Mouse (Mus musculus): ENCODE measurements at regions not wholly inside any gene's neighbourhood (a gene's known extent, or its start where the extent isn't known, plus 50 kb on each side); places are given as distances from the start of the nearest gene placed in this dataset.

DNA sequence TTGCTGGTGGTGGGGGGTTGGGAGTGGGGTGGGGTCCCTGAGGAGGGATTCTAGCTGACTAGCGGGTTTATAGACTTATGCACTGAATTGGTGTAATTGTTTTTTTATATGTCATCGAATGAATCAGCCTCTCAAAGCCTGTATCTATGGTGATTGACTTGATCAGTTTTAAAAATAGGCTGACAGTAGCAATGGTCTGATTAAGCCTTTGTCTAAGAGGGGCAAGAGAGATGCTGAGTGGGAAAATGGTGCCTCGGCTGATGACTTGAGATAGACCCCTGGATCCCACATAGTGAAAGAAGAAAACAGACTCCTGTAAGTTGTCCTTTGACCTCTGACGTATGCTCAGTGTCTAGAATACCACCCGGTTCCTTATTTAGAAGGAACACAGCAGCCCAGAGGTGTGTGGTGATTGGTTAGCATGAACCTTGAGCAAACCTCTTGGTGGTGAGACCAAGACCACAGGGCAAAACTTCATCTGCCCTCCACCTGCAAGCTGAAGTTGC is 312.7 kb upstream of the Klf3 start:
- in situ Hi-C loops (cut with MboI; ENCODE audit: unreplicated experiment in 2 of 2): no loop called here

- in situ Hi-C loops (cut with MboI; ENCODE audit: unreplicated experiment in 2 of 2): no loop called here
Measured at GRCm38 (mm10) chr5:64494429-64494828, 308.8 kb upstream of the Klf3 start.

DNA sequence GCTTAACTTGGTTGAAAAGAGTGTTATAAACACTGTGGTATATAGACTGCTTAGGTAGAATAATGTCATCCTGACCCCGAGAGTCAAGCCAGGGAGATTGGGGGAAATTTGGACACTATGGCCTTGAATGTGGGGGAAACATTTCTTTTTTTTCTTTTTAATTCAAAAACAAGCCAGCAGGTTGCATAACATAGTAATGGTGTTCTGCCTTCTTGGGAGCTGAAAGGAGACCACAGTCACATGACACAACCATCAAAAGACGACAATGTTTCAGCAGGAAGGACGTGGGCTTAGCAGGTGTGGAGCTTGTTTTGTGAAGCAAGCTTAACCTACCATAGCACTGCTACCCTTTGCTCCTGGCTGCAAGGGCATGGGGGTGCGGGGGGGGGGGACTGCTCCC is 306.3 kb upstream of the Klf3 start:
- in situ Hi-C loops (cut with MboI; ENCODE audit: unreplicated experiment in 2 of 2): no loop called here

GRCm38 (mm10) chr5:64498431-64498830 is 304.8 kb upstream of the Klf3 start:
- in situ Hi-C loops (cut with MboI; ENCODE audit: unreplicated experiment in 2 of 2): no loop called here

DNA sequence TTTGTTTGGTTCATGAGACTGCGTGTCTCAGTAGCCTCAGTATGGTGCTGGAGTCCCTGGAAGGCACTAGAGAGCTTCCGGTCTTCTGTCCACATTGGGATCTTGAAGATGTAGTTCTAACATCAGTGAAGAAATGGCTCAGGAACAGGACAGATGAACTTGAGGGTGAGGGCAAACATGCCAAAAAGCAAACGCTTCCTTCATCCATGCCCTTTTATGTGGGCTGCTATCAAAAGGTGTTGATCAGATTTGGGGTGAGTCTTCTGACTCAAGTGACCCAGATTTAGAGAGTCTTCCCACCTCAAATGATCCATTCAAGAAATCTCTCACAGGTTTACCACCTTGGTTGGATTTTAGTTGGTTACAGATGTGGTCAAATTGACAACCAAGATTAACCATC is 304.1 kb upstream of the Klf3 start:
- in situ Hi-C loops (cut with MboI; ENCODE audit: unreplicated experiment in 2 of 2): no loop called here

DNA sequence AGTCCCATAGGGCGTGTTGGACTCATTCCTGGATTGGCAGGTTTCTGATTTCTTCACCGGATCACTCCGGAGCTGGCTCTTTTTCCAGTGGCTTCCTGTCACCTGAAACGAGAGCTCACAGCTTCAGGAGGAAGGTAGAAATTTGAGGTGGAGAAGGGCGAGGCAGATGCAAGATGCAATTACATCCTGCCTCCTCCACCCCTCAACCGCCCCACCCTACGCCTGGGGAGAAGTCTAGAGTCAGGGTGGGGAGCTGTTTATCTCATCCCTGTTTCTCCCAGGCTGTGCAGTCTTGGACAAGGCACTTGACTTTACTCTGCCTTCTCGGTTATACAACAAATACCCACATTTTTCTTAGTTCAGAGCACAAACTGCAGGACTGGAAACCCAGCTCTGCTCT is 302.8 kb upstream of the Klf3 start:
- in situ Hi-C loops (cut with MboI; ENCODE audit: unreplicated experiment in 2 of 2): loop anchor here (10.0 kb wide), 1 partner anchor 216 kb away; no protein-coding TSS in a partner anchor

- in situ Hi-C loops (cut with MboI; ENCODE audit: unreplicated experiment in 2 of 2): loop anchor here (10.0 kb wide), 1 partner anchor 216 kb away; no protein-coding TSS in a partner anchor
Measured at GRCm38 (mm10) chr5:64500866-64501265, 302.3 kb upstream of the Klf3 start.

- in situ Hi-C loops (cut with MboI; ENCODE audit: unreplicated experiment in 2 of 2): loop anchor here (10.0 kb wide), 1 partner anchor 217 kb away; no protein-coding TSS in a partner anchor
Measured at GRCm38 (mm10) chr5:64501746-64502145, 301.4 kb upstream of the Klf3 start.

- in situ Hi-C loops (cut with MboI; ENCODE audit: unreplicated experiment in 2 of 2): loop anchor here (10.0 kb wide), 1 partner anchor 219 kb away; no protein-coding TSS in a partner anchor
Measured at GRCm38 (mm10) chr5:64503514-64503913, 299.7 kb upstream of the Klf3 start.

DNA sequence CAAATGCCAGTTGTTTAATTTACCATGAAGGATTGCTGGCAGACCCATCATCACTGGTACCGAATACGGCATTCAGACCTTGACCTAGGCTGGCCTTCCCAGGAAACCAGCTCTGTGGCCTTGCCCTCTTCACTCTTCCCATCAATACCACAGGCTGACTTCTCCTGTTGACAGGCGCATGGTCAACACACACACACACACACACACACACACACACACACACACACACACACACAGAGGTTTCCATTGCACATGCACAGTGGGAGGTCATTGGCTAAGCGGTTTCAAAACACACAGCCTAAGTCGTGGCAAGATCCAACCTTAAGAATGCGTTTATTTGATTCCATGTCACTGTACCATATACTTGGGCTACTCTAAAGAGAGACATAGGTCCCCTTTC is 298.7 kb upstream of the Klf3 start:
- in situ Hi-C loops (cut with MboI; ENCODE audit: unreplicated experiment in 2 of 2): loop anchor here (10.0 kb wide), 1 partner anchor 220 kb away; no protein-coding TSS in a partner anchor

DNA sequence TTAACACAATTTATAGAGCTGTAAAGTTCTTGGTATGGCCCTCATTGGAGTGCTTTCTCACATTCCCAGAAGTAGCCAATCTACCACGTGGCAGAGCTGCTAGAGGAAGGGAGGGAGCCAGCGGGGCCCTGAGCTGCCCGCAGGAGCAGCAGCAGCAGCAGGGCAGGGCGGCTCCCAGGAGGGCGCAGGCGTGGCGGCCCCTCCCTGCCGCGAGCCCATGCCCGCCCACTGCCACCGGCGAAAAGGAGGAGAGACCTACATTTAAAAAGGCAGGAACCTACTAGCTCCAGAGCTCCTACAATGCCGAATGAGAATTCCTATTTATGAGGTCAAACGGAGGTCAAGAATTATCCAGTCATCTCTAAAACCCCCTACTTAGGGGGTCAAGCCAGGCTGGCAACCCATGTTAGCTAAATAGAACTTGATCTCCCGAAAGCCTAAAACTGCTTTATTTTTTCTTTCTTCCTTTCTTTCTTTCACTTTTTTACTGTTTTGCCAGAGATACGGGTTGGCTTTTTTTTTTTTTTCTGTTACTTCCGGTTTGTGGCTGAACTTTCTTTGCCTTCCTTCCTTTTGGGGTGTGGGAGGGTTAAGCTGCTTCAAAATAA is 297.9 kb upstream of the Klf3 start:
- in situ Hi-C loops (cut with MboI; ENCODE audit: unreplicated experiment in 2 of 2): loop anchor here (5.0 to 10.0 kb wide), 3 partner anchors 123 to 307 kb away; no protein-coding TSS in a partner anchor

- in situ Hi-C loops (cut with MboI; ENCODE audit: unreplicated experiment in 2 of 2): loop anchor here (5.0 to 10.0 kb wide), 3 partner anchors 124 to 306 kb away; no protein-coding TSS in a partner anchor
Measured at GRCm38 (mm10) chr5:64505835-64506600, 297.2 kb upstream of the Klf3 start.

DNA sequence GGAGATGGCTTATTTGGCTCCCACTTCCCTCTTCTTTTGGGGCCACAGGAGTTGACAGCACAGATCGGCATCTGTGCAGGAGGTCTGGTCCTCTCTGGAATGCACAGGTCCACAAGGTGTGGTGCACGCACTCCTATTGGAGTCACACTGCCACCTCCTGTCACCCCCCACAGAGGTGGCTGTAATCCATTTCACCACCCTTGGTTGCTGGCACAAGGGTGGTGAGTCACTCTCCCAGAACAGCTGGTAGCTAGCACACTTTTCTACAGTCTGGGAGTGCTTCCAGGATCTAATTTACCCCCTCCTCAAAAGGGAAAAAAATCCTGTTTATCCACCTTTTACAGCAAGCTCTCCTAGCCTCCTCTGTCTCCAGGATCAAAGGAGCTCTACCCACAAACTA is 294.6 kb upstream of the Klf3 start:
- in situ Hi-C loops (cut with MboI; ENCODE audit: unreplicated experiment in 2 of 2): loop anchor here (5.0 to 10.0 kb wide), 3 partner anchors 126 to 304 kb away; no protein-coding TSS in a partner anchor

DNA sequence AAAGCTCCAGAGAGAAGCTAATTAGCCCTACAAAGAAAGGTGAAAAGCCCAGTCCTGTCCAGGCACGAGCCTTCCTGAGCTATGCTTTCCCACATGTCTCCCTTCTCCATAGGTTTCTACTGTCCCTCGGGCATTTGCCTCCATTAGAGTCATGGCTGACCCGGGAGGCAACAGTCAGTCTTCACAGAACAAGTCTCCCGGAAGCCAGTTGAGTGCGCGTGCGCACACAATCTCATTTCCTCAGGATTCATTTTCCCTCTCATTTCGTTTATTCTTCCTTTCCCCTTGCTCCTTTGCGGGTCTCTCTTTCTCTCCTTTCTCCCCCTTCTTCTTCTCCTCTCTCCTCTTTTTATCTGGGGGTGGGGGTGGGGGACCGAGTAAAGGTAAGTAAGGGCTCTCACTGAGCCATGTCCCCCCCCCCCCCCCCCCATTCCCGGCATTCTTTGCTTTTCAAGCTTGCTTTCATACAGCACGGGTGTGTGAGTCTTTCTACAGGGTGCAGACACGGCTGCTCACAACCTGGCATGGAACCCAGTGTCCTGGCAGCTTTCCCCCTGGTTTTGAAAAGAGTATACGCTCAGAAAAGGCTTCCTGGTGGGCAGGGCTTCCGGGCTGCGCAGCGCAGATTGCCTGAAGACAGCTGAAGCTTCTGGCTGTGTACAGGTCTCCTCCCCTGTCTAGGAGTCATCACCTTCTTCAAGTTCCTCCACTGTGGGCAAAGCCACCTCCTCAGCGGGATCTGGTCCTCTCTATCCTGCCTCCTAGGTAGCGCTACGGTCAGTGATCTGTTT is 289.8 kb upstream of the Klf3 start:
- in situ Hi-C loops (cut with MboI; ENCODE audit: unreplicated experiment in 2 of 2): loop anchor here in 1 of 2 experiments (10.0 kb wide), 1 partner anchor 281 kb away; no protein-coding TSS in a partner anchor

- in situ Hi-C loops (cut with MboI; ENCODE audit: unreplicated experiment in 2 of 2): loop anchor here in 1 of 2 experiments (10.0 kb wide), 1 partner anchor 279 kb away; no protein-coding TSS in a partner anchor
Measured at GRCm38 (mm10) chr5:64516115-64516665, 287.0 kb upstream of the Klf3 start.

DNA sequence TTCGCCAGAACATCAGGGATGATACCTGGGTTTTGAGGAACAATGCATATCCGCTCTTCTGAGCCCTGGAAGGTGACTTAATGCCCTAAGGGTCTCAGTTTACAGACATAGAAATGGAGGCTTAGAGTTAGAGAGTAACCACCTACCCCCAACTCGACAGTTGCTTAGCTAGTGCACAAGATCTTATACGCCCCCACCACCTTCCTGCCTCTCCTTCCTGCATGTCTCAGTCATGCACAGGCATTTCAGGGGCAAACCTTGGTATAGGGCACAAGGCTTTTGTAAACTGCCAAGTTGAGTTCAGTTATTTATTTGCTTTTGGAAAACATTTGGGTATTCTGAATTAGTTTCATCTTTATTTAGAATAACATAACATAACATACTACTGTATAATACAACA is 285.9 kb upstream of the Klf3 start:
- in situ Hi-C loops (cut with MboI; ENCODE audit: unreplicated experiment in 2 of 2): loop anchor here in 1 of 2 experiments (10.0 kb wide), 1 partner anchor 278 kb away; no protein-coding TSS in a partner anchor

- in situ Hi-C loops (cut with MboI; ENCODE audit: unreplicated experiment in 2 of 2): loop anchor here in 1 of 2 experiments (10.0 kb wide), 1 partner anchor 277 kb away; no protein-coding TSS in a partner anchor
Measured at GRCm38 (mm10) chr5:64517835-64518234, 285.4 kb upstream of the Klf3 start.

- in situ Hi-C loops (cut with MboI; ENCODE audit: unreplicated experiment in 2 of 2): loop anchor here in 1 of 2 experiments (10.0 kb wide), 1 partner anchor 276 kb away; no protein-coding TSS in a partner anchor
Measured at GRCm38 (mm10) chr5:64519036-64519435, 284.2 kb upstream of the Klf3 start.

DNA sequence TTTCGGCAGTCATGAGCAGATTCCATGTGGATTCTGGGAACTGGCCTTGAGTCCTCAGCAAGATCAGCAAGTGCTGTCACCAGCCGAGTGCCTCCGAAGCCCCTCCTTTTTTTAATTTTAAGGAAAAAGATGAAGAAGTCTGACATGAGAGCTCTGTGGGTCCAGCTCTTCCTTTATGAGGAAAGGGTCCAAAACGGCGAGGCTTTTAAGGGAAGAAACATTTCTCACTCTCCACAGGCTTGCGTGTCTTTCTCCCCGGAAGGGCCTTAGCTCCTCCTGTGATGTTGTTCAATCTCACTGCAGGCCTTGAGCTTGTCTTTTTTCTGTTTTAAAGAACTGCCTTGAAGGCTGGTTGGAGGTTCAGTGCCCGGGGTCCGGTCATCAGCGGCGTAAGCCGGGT is 283.5 kb upstream of the Klf3 start:
- in situ Hi-C loops (cut with MboI; ENCODE audit: unreplicated experiment in 2 of 2): loop anchor here in 1 of 2 experiments (10.0 kb wide), 1 partner anchor 275 kb away; no protein-coding TSS in a partner anchor

DNA sequence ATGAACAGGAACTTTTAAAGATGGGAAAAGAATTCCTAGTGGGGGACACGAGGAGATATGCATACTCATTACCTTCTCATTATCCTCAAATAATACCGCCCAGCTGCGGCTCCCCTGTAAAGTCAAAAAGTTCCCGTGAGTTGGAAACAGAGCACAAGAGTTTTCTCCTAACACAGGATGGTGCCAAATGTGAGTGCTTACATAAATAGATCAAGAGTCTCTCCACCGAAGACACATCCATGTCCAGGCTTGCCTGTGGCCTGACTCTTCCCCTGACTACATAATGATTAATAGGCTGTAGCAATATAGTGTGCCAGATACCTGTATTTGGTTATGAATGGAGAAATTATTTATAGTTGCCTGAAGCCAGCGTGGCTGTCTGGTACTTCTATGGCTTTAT is 281.8 kb upstream of the Klf3 start:
- in situ Hi-C loops (cut with MboI; ENCODE audit: unreplicated experiment in 2 of 2): no loop called here
